Mouse (Mus musculus): ENCODE results near the gene Pitpnm3. TPM values are rescaled to one million over a fixed set of nuclear protein-coding genes. Genes with fewer than 3 reads are reported as not detected.

Pitpnm3 gene
- polyA plus RNA-seq, 2 experiments, result 0.40 to 1.0 TPM

DNA sequence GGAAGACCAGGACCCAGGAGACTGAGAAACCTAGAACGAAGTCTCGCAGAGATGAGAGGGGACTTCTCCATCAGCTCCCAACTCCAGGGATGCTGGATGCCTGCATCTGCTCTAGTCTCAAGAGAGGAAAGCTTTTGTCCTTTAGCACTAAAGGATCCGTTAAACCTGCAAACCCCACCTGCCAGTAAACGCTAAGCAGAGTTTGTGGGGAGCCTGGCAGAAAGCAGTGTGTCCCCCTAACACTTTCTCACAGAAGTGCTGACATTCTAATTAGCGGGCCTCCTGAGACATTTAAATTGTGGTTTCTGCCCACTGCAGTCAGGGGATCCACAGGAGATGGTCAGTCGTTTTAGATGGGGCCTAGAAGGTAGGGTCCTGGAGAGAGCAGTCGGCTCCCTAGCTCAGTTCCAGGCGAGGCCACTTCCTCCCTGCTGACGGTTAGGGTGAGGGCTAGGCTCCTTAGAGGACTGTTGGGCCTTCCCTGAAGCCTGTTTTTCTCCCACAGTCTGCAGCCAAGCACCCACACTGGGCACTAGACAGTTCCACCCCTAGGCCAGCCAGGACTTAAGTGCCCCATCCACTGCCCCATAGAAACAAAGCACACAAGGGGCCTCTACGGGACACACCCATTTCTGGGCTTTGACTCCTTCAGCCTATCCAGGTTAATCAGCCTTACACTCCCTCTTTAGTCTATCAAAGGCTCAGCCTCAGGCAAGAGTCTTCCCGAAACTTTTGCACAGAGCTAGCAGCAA is 829 bp upstream of the Pitpnm3 start:
- Histone ChIP-seq H3K4me3 (replicated peaks; ENCODE audit: low read length) (peak overlapping the region; percentile 54), H3K27ac (replicated peaks; ENCODE audit: low read depth, low read length) (no peak overlapping the region), H3K36me3 (ENCODE audit: control insufficient read depth, insufficient read depth, low read length) (no peaks in the 10 kb centered on the region), H3K27me3 (ENCODE audit: control insufficient read depth, insufficient read depth, low read length) (peaks cover 49% of the 10 kb centered on the region), H3K9me3 (ENCODE audit: control insufficient read depth, low read length) (no peaks in the 10 kb centered on the region), H3K4me1 (ENCODE audit: control insufficient read depth, insufficient read depth, low read length) (0 out of 2 replicates have a peak, but pooled peaks cover 6% of the 10 kb centered on the region), H3K4me2 (replicated peaks; ENCODE audit: low read depth, low read length, severe bottlenecking) (peak overlapping the region; percentile 99), H3K9ac (ENCODE audit: low read depth, low read length, severe bottlenecking) (no peak overlapping the region)
- ATAC-seq (ENCODE audit: low FRiP score, low read depth), result no peak
- 19% methylated on average over 11 of the region's 11 CpGs for WGBS
- DNase-seq (ENCODE audit: low spot score), result no peak
- no peak for TF ChIP-seq POLR2A (IDR thresholded peaks at IDR 0.05; ENCODE audit: borderline replicate concordance, extremely low read depth, insufficient read depth, insufficient read length)

DNA sequence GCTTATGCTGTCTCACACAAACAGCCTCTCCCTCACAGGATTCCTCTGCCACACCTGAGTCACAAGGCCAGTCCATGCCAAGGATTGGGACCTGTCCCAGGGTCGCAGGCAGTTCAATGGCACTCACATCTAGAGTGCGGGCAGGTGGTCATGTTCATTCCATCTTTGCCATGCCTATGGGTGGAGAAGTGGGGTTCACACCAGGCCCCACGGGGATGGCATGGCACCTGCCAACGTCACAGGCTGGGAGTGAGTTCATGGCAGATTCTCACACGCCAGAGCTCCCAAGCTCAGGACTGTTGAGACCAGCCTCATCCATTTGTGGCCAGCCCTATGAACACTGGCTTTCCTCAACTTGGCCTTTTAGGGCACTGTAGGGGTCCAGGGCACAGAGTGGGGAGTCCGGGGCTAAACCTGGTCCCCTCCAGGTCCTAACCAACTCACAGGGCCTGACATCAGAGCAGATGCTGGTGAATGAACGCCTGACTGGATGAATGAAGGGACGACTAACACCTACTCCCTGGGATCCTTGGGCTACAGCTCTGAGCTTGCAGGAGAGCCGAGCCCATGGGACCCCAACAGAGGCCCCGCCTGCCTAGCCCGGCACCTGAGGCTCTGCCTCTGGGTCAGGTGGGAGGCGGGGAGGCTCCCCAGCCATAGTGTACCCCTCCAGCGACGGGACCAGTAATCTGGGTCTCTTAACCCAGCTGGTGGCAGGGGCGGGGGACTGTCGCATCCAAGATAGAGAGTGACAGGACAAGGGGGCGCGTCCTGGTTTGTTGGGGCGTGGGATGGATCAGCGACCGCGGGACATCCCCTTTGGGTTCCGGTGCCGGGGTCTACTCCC is 819 bp downstream of the Pitpnm3 start:
- no peak for TF ChIP-seq POLR2A (IDR thresholded peaks at IDR 0.05; ENCODE audit: borderline replicate concordance, extremely low read depth, insufficient read depth, insufficient read length)
- Histone ChIP-seq H3K4me1 (ENCODE audit: control insufficient read depth, insufficient read depth, low read length) (0 out of 2 replicates have a peak, but pooled peaks cover 6% of the 10 kb centered on the region), H3K27ac (replicated peaks; ENCODE audit: low read depth, low read length) (no peak overlapping the region), H3K4me2 (replicated peaks; ENCODE audit: low read depth, low read length, severe bottlenecking) (peak overlapping the region; percentile 99), H3K27me3 (ENCODE audit: control insufficient read depth, insufficient read depth, low read length) (peaks cover 49% of the 10 kb centered on the region), H3K36me3 (ENCODE audit: control insufficient read depth, insufficient read depth, low read length) (no peaks in the 10 kb centered on the region), H3K9me3 (ENCODE audit: control insufficient read depth, low read length) (no peaks in the 10 kb centered on the region), H3K4me3 (replicated peaks; ENCODE audit: low read length) (peak overlapping the region; percentile 54), H3K9ac (ENCODE audit: low read depth, low read length, severe bottlenecking) (peak overlapping the region; percentile 58)
- ATAC-seq (ENCODE audit: low FRiP score, low read depth) (no peak), DNase-seq (ENCODE audit: low spot score) (no peak)
- WGBS, result 17% methylated on average over 24 of the region's 24 CpGs

DNA sequence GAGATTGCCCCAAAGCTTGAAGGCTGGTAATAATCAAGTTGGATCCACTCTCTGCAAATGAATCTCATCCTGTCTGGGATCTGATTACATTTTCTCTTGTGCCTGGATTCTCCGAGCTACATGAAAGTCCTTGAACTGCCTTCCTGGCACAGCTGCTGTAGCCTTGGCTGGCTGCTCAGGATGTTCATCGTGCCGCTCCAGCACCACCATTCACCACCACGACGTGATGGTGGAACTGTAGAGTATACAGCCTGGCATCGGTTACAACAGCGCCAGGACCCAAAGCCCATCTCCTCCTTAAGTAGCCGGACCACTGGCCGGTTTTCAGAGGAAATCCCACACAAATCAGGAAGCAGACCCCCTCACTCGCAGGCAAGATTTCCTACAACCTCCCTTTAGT is 2.5 kb downstream of the Pitpnm3 start:
- DNase-seq (ENCODE audit: low spot score) (no peak), ATAC-seq (ENCODE audit: low FRiP score, low read depth) (no peak)
- Histone ChIP-seq H3K4me2 (replicated peaks; ENCODE audit: low read depth, low read length, severe bottlenecking) (no peak overlapping the region), H3K27ac (replicated peaks; ENCODE audit: low read depth, low read length) (no peak overlapping the region), H3K27me3 (ENCODE audit: control insufficient read depth, insufficient read depth, low read length) (peaks cover 49% of the 10 kb centered on the region), H3K9me3 (ENCODE audit: control insufficient read depth, low read length) (no peaks in the 10 kb centered on the region), H3K9ac (ENCODE audit: low read depth, low read length, severe bottlenecking) (no peak overlapping the region), H3K4me1 (ENCODE audit: control insufficient read depth, insufficient read depth, low read length) (0 out of 2 replicates have a peak, but pooled peaks cover 6% of the 10 kb centered on the region), H3K4me3 (replicated peaks; ENCODE audit: low read length) (no peak overlapping the region), H3K36me3 (ENCODE audit: control insufficient read depth, insufficient read depth, low read length) (no peaks in the 10 kb centered on the region)
- 66% methylated on average over 10 of the region's 10 CpGs for WGBS
- TF ChIP-seq POLR2A (IDR thresholded peaks at IDR 0.05; ENCODE audit: borderline replicate concordance, extremely low read depth, insufficient read depth, insufficient read length), result no peak

DNA sequence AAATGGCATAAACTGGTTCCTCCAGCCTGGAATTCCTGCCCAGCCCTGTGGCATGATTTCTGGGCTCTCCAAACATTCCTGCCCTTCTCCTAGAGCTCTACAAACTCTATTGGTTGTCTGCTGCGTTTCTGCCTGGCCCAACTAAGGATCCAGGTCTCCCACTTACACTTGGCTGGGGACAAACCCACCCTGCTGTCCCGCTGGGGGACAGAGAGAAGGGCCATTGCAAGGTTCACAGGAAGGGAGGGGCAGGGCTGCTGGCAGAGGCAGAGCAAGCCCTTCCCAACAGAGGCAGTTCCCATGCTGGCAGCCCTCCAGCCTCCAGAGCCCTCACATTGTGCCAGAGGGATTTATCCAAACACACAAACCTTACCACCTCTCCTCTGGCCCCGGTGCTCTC is 3.3 kb downstream of the Pitpnm3 start:
- Histone ChIP-seq H3K9ac (ENCODE audit: low read depth, low read length, severe bottlenecking) (no peak overlapping the region), H3K4me1 (ENCODE audit: control insufficient read depth, insufficient read depth, low read length) (0 out of 2 replicates have a peak, but pooled peaks cover 6% of the 10 kb centered on the region), H3K4me3 (replicated peaks; ENCODE audit: low read length) (no peak overlapping the region), H3K9me3 (ENCODE audit: control insufficient read depth, low read length) (no peaks in the 10 kb centered on the region), H3K4me2 (replicated peaks; ENCODE audit: low read depth, low read length, severe bottlenecking) (no peak overlapping the region), H3K27ac (replicated peaks; ENCODE audit: low read depth, low read length) (no peak overlapping the region), H3K36me3 (ENCODE audit: control insufficient read depth, insufficient read depth, low read length) (no peaks in the 10 kb centered on the region), H3K27me3 (ENCODE audit: control insufficient read depth, insufficient read depth, low read length) (peaks cover 40% of the 10 kb centered on the region)
- no peak for TF ChIP-seq POLR2A (IDR thresholded peaks at IDR 0.05; ENCODE audit: borderline replicate concordance, extremely low read depth, insufficient read depth, insufficient read length)
- DNase-seq (ENCODE audit: low spot score) (no peak), ATAC-seq (ENCODE audit: low FRiP score, low read depth) (no peak)
- 10% methylated on average over 3 of the region's 3 CpGs for WGBS

DNA sequence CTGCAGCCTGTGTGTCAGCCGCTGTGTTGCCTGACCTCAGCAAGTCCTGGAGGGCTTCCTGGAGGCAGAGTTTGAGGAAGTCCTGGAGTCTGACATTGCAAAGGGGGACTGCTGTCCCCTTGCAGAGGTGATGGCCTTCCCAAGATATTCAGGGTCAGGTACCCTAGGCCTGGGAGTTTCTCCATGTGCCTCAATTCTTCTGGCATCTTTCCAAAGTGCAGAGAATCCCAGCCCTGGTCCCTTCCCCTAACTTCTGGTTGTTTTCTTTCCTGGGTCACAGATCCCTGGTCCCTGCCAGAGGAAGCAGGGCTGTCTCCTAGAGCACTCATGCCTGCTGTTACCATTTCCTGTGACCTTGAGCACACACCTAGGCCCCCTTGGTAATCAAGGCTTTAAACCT is 3.9 kb downstream of the Pitpnm3 start:
- Histone ChIP-seq H3K27me3 (ENCODE audit: control insufficient read depth, insufficient read depth, low read length) (peaks cover 35% of the 10 kb centered on the region), H3K9ac (ENCODE audit: low read depth, low read length, severe bottlenecking) (no peak overlapping the region), H3K9me3 (ENCODE audit: control insufficient read depth, low read length) (no peaks in the 10 kb centered on the region), H3K4me3 (replicated peaks; ENCODE audit: low read length) (no peak overlapping the region), H3K4me1 (ENCODE audit: control insufficient read depth, insufficient read depth, low read length) (0 out of 2 replicates have a peak, but pooled peaks cover 6% of the 10 kb centered on the region), H3K27ac (replicated peaks; ENCODE audit: low read depth, low read length) (no peak overlapping the region), H3K36me3 (ENCODE audit: control insufficient read depth, insufficient read depth, low read length) (no peaks in the 10 kb centered on the region), H3K4me2 (replicated peaks; ENCODE audit: low read depth, low read length, severe bottlenecking) (no peak overlapping the region)
- 91% methylated on average over 1 of the region's 1 CpGs for WGBS
- TF ChIP-seq POLR2A (IDR thresholded peaks at IDR 0.05; ENCODE audit: borderline replicate concordance, extremely low read depth, insufficient read depth, insufficient read length), result no peak
- ATAC-seq (ENCODE audit: low FRiP score, low read depth) (no peak), DNase-seq (ENCODE audit: low spot score) (no peak)
